Mouse (Mus musculus): ENCODE results near the gene Fam181a.

- TF ChIP-seq CTCF (IDR thresholded peaks at IDR 0.05; ENCODE audit: low read depth) (no peak), EP300 (IDR thresholded peaks at IDR 0.05; ENCODE audit: low read depth) (no peak)
Measured at GRCm38 (mm10) chr12:103282936-103283335, 27.8 kb upstream of the Fam181a start.

All from heart, postnatal 0 days (tissue).